Mouse (Mus musculus): ENCODE data around the gene Gkn3. TPM values are rescaled to one million over a fixed set of nuclear protein-coding genes. Genes with fewer than 3 reads are reported as not detected.

Gene Gkn3
- total and polyA plus RNA-seq, 3 experiments = 1.7 to 2.1 (median 1.9) TPM

- Histone ChIP-seq H3K9ac (ENCODE audit: low read depth, low read length) (no peak overlapping the region), H3K4me1 (ENCODE audit: control insufficient read depth, insufficient read depth, low read length) (peaks cover 2% of the 10 kb centered on the region), H3K27me3 (ENCODE audit: control insufficient read depth, insufficient read depth, low read length) (peaks cover 2% of the 10 kb centered on the region; the same call in 1 of the 2 replicates), H3K4me3 (no peak overlapping the region), H3K79me2 (replicated peaks; ENCODE audit: control insufficient read depth, insufficient read depth, low read length) (no peaks in the 10 kb centered on the region), H3K27ac (no peak overlapping the region), H3K36me3 (ENCODE audit: control insufficient read depth, insufficient read depth, low read length) (no peaks in the 10 kb centered on the region)
- peak; percentile 59 to 79 for DNase-seq
- 1% methylated on average over 5 of the region's 5 CpGs for WGBS
- TF ChIP-seq CTCF (IDR thresholded peaks at IDR 0.05) (peak; percentile 98; the same call in 1 of the 2 replicates), POLR2A (IDR thresholded peaks at IDR 0.05; ENCODE audit: insufficient read depth, low read depth, low read length) (no peak), EP300 (IDR thresholded peaks at IDR 0.05; ENCODE audit: insufficient read depth, low read depth, low read length) (peak; percentile 44; the same call in 1 of the 2 replicates)
- intact Hi-C loops (cut with DNase I) = loop anchor here (5.0 kb wide), 2 partner anchors 123 to 273 kb away; partner anchors contain the start of gene Aplf
These were observed 10.4 kb upstream of the Gkn3 start for GRCm38 (mm10) chr6:87399137-87399536.

- H3K79me2 ChIP-seq (replicated peaks; ENCODE audit: control insufficient read depth, insufficient read depth, low read length) = no peaks in the 10 kb centered on the region
- H3K27me3 ChIP-seq (ENCODE audit: control insufficient read depth, insufficient read depth, low read length) = peaks cover 2% of the 10 kb centered on the region; the same call in 1 of the 2 replicates
- no peak overlapping the region for H3K4me3 ChIP-seq
- WGBS = 74% methylated on average over 9 of the region's 9 CpGs
- no peaks in the 10 kb centered on the region for H3K36me3 ChIP-seq (ENCODE audit: control insufficient read depth, insufficient read depth, low read length)
- no peak for TF ChIP-seq CTCF (IDR thresholded peaks at IDR 0.05)
- no peak for TF ChIP-seq POLR2A (IDR thresholded peaks at IDR 0.05; ENCODE audit: insufficient read depth, low read depth, low read length)
- TF ChIP-seq EP300 (IDR thresholded peaks at IDR 0.05; ENCODE audit: insufficient read depth, low read depth, low read length) = no peak
- H3K27ac ChIP-seq = no peak overlapping the region
- intact Hi-C loops (cut with DNase I) = loop anchor here (5.0 kb wide), 2 partner anchors 128 to 278 kb away; partner anchors contain the start of gene Aplf
- H3K9ac ChIP-seq (ENCODE audit: low read depth, low read length) = no peak overlapping the region
- no peak for DNase-seq
- H3K4me1 ChIP-seq (ENCODE audit: control insufficient read depth, insufficient read depth, low read length) = peaks cover 2% of the 10 kb centered on the region
These were observed 6.0 kb upstream of the Gkn3 start for GRCm38 (mm10) chr6:87394783-87395182.

- intact Hi-C loops (cut with DNase I) = no loop called here
- Histone ChIP-seq H3K4me3 (no peak overlapping the region), H3K4me1 (ENCODE audit: control insufficient read depth, insufficient read depth, low read length) (no peaks in the 10 kb centered on the region), H3K36me3 (ENCODE audit: control insufficient read depth, insufficient read depth, low read length) (no peaks in the 10 kb centered on the region), H3K27me3 (ENCODE audit: control insufficient read depth, insufficient read depth, low read length) (peaks cover 2% of the 10 kb centered on the region; the same call in 1 of the 2 replicates), H3K27ac (no peak overlapping the region), H3K9ac (ENCODE audit: low read depth, low read length) (no peak overlapping the region), H3K79me2 (replicated peaks; ENCODE audit: control insufficient read depth, insufficient read depth, low read length) (no peaks in the 10 kb centered on the region)
- TF ChIP-seq POLR2A (IDR thresholded peaks at IDR 0.05; ENCODE audit: insufficient read depth, low read depth, low read length) = no peak
- TF ChIP-seq CTCF (IDR thresholded peaks at IDR 0.05) = no peak
- TF ChIP-seq EP300 (IDR thresholded peaks at IDR 0.05; ENCODE audit: insufficient read depth, low read depth, low read length) = no peak
- DNase-seq = no peak
- 48% methylated on average over 8 of the region's 8 CpGs for WGBS
These were observed 4.9 kb upstream of the Gkn3 start for GRCm38 (mm10) chr6:87393466-87394205.

GRCm38 (mm10) chr6:87389455-87389989 is 787 bp upstream of the Gkn3 start:
- intact Hi-C loops (cut with DNase I) = no loop called here
- no peak for DNase-seq

DNA sequence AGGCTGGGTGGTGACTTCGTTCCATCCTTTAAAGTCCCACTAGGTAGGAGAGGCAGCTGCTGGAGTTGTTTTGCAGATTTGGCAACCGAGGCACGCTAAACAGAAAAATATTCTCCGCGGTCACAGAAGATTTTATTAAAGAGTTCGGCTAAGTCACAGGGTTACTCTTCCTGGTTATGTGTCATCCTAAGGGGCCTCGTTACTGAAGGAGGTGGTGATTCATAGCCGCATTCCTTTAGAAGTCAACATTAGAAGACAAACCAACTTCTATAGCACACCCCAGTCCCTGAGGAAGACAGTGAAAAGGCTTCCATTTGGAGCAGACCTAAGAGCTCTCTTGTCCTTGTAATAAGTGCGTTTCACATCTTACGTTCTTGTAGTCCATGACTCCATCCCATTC is 2.1 kb downstream of the Gkn3 start:
- 74% methylated on average over 10 of the region's 10 CpGs for WGBS
- no peak overlapping the region for H3K27ac ChIP-seq
- no peak for DNase-seq
- no peaks in the 10 kb centered on the region for H3K4me1 ChIP-seq (ENCODE audit: control insufficient read depth, insufficient read depth, low read length)
- intact Hi-C loops (cut with DNase I) = loop anchor here (1.0 kb wide), 1 partner anchor 285 kb away; no protein-coding TSS in a partner anchor
- no peak overlapping the region for H3K9ac ChIP-seq (ENCODE audit: low read depth, low read length)
- TF ChIP-seq CTCF (IDR thresholded peaks at IDR 0.05) (no peak), POLR2A (IDR thresholded peaks at IDR 0.05; ENCODE audit: insufficient read depth, low read depth, low read length) (no peak), EP300 (IDR thresholded peaks at IDR 0.05; ENCODE audit: insufficient read depth, low read depth, low read length) (no peak)
- H3K27me3 ChIP-seq (ENCODE audit: control insufficient read depth, insufficient read depth, low read length) = no peaks in the 10 kb centered on the region
- no peaks in the 10 kb centered on the region for H3K36me3 ChIP-seq (ENCODE audit: control insufficient read depth, insufficient read depth, low read length)
- H3K79me2 ChIP-seq (replicated peaks; ENCODE audit: control insufficient read depth, insufficient read depth, low read length) = no peaks in the 10 kb centered on the region
- H3K4me3 ChIP-seq = no peak overlapping the region

More at GRCm38 (mm10) chr6:87389455-87389989, 787 bp upstream of the Gkn3 start:
- Histone ChIP-seq H3K79me2 (replicated peaks; ENCODE audit: control insufficient read depth, insufficient read depth, low read length) (no peaks in the 10 kb centered on the region), H3K4me1 (ENCODE audit: control insufficient read depth, insufficient read depth, low read length) (no peaks in the 10 kb centered on the region), H3K36me3 (ENCODE audit: control insufficient read depth, insufficient read depth, low read length) (no peaks in the 10 kb centered on the region), H3K27me3 (ENCODE audit: control insufficient read depth, insufficient read depth, low read length) (no peaks in the 10 kb centered on the region), H3K27ac (no peak overlapping the region), H3K4me3 (no peak overlapping the region), H3K9ac (ENCODE audit: low read depth, low read length) (no peak overlapping the region)
- 41% methylated on average over 5 of the region's 5 CpGs for WGBS
- TF ChIP-seq CTCF (IDR thresholded peaks at IDR 0.05) (no peak), EP300 (IDR thresholded peaks at IDR 0.05; ENCODE audit: insufficient read depth, low read depth, low read length) (no peak), POLR2A (IDR thresholded peaks at IDR 0.05; ENCODE audit: insufficient read depth, low read depth, low read length) (no peak)

- H3K27ac ChIP-seq = no peak overlapping the region
- H3K36me3 ChIP-seq (ENCODE audit: control insufficient read depth, insufficient read depth, low read length) = no peaks in the 10 kb centered on the region
- H3K9ac ChIP-seq (ENCODE audit: low read depth, low read length) = no peak overlapping the region
- TF ChIP-seq EP300 (IDR thresholded peaks at IDR 0.05; ENCODE audit: insufficient read depth, low read depth, low read length) = no peak
- peak; percentile 97 for TF ChIP-seq CTCF (IDR thresholded peaks at IDR 0.05)
- intact Hi-C loops (cut with DNase I) = loop anchor here (1.0 kb wide), 1 partner anchor 285 kb away; no protein-coding TSS in a partner anchor
- 6% methylated on average over 7 of the region's 7 CpGs for WGBS
- H3K27me3 ChIP-seq (ENCODE audit: control insufficient read depth, insufficient read depth, low read length) = no peaks in the 10 kb centered on the region
- H3K79me2 ChIP-seq (replicated peaks; ENCODE audit: control insufficient read depth, insufficient read depth, low read length) = no peaks in the 10 kb centered on the region
- H3K4me1 ChIP-seq (ENCODE audit: control insufficient read depth, insufficient read depth, low read length) = no peaks in the 10 kb centered on the region
- no peak overlapping the region for H3K4me3 ChIP-seq
- DNase-seq = peak; percentile 44 to 60
These were observed 2.5 kb downstream of the Gkn3 start for GRCm38 (mm10) chr6:87386203-87386602.
